Mouse (Mus musculus): Measurements from ENCODE around the gene Orc3. TPM values are rescaled to one million over a fixed set of nuclear protein-coding genes. Genes with fewer than 3 reads are reported as not detected.

Orc3 gene
- polyA plus RNA-seq (2017; shearing (Covaris generic)), result 102 TPM

DNA sequence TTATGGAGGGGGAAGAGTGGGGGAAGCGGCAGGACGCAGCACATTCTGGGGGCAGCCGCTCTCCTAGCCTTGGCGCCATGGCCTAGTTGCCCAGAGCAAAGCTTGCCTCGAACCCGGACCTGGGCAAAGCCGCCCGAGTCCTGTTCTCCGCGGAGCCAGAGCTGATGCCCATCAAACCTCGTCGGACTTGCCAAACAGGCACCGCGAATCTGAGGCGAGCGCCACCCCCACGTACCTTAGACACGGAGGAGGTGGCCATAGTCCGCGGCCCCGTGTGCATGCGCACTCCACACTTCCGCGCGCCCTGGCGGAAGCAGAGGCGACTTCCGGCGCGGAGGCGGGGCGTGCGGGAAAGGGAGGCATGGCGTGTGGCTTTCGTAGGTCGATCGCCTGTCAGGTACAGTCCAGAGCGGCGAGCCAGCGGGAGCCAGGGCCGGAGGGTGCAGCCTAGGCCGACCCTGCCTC, at the start of gene Orc3, which contains the start of gene Rars2:
Gene Orc3 (minus strand): TSS at position 315 of the 465 bp plus-strand sequence.
Gene Rars2 (plus strand): TSS at position 328 of the 465 bp plus-strand sequence.

GRCm38 (mm10) chr4:34550748-34551097, 64.0 kb downstream of the Orc3 start, which contains the start of gene Akirin2:
TSS of gene Akirin2 (plus strand) at chr4:34550937.

Other genes starting within 250 kb of the Orc3 start
- gene Akirin2, start 64.0 kb downstream of the Orc3 start, polyA plus RNA-seq (2017; shearing (Covaris generic)), result 96.3 TPM
- gene Rars2, start within 50 bp of the Orc3 start, polyA plus RNA-seq (2017; shearing (Covaris generic)), result 20.0 TPM
- 7.2 TPM for gene Slc35a1, start 72.5 kb upstream of the Orc3 start, polyA plus RNA-seq (2017; shearing (Covaris generic))
- not detected for gene Cfap206, start 115.3 kb upstream of the Orc3 start, polyA plus RNA-seq (2017; shearing (Covaris generic))
- not detected for gene Gm136, start 141.3 kb upstream of the Orc3 start, polyA plus RNA-seq (2017; shearing (Covaris generic))
- 31.2 TPM for gene Smim8, start 163.5 kb upstream of the Orc3 start, polyA plus RNA-seq (2017; shearing (Covaris generic))

Data from naive thymus-derived CD4-positive, alpha-beta T cell, adult 5 months (primary cell).